Comparison of ENCODE assay signal across 8 mouse cellular contexts in genomic region chr10:60350077-60350804, GRCm38 (mm10). TPM values are rescaled to one million over a fixed set of nuclear protein-coding genes. Genes with fewer than 3 reads are reported as not detected.
DNase-seq lines count a peak whose midpoint lies in the region; ATAC-seq and TF ChIP-seq lines count a peak whose summit lies in the region.
"Had no signal": no experiment of that assay in that cellular context is flagged by ENCODE, and none has a peak within 500 bp of the region (broad histone marks: within the 10 kb centered on the region; RNA-seq: fewer than 3 reads in every experiment).

No protein-coding gene starts in this region.

- no peak for DNase-seq in left cerebral cortex, adult 2 months (ENCODE audit: extremely low spot score in 1 of 2, low spot score in 2 of 2)
- DNase-seq in left cerebral cortex, adult 18-20 months (ENCODE audit: low spot score in 2 of 2): no peak
- DNase-seq in Muller cell, postnatal 12 days (ENCODE audit: inconsistent ontology term): peak; percentile 35
- no peak for DNase-seq in embryonic facial prominence, embryonic 14.5 days (ENCODE audit: low spot score)
- DNase-seq in urinary bladder, adult 2 months (ENCODE audit: low spot score): no peak
- no peak for DNase-seq in layer of hippocampus, postnatal 14 days (ENCODE audit: low spot score in 2 of 2)

- no peak for ATAC-seq in embryonic facial prominence, embryonic 14.5 days (ENCODE audit: low read depth)

- H3K4me2 ChIP-seq in embryonic facial prominence, embryonic 14.5 days (ENCODE audit: low read depth, low read length): peak overlapping the region; percentile 35; the same call in 1 of the 2 replicates

- intact Hi-C loops in left cerebral cortex, adult 2 months (cut with DNase I): no loop called here

- H3K9ac ChIP-seq in embryonic facial prominence, embryonic 14.5 days (ENCODE audit: low read depth, low read length): no peak overlapping the region

- TF ChIP-seq CTCF in left cerebral cortex, adult 2 months (IDR thresholded peaks at IDR 0.05): no peak

- no peaks in the 10 kb centered on the region for H3K36me3 ChIP-seq in embryonic facial prominence, embryonic 14.5 days (ENCODE audit: control insufficient read depth, insufficient read depth, low read length)
- peaks cover 36% of the 10 kb centered on the region; the same call in 1 of the 2 replicates for H3K36me3 ChIP-seq in macrophage (ENCODE audit: inconsistent target)

- H3K27me3 ChIP-seq in embryonic facial prominence, embryonic 14.5 days (replicated peaks; ENCODE audit: control insufficient read depth, insufficient read depth, low read length): no peaks in the 10 kb centered on the region

- H3K4me1 ChIP-seq in embryonic facial prominence, embryonic 14.5 days (ENCODE audit: control insufficient read depth, insufficient read depth, low read length): peaks cover 37% of the 10 kb centered on the region

- peaks cover 84% of the 10 kb centered on the region for H3K79me2 ChIP-seq in macrophage (ENCODE audit: inconsistent target)

- WGBS in embryonic facial prominence, embryonic 14.5 days: 43% methylated on average over 4 of the region's 5 CpGs
- WGBS in macrophage (ENCODE audit: missing documents): 45% methylated on average over 5 of the region's 5 CpGs

- peak overlapping the region; percentile 34 for H3K4me3 ChIP-seq in left cerebral cortex, adult 2 months
- H3K4me3 ChIP-seq in embryonic facial prominence, embryonic 14.5 days (ENCODE audit: low read depth, low read length): peak overlapping the region; percentile 5; the same call in 1 of the 2 replicates
- peak overlapping the region; percentile 90 for H3K4me3 ChIP-seq in macrophage (ENCODE audit: inconsistent target)

- no peak overlapping the region for H3K27ac ChIP-seq in left cerebral cortex, adult 2 months
- peak overlapping the region; percentile 28; the same call in 1 of the 2 replicates for H3K27ac ChIP-seq in embryonic facial prominence, embryonic 14.5 days (replicated peaks; ENCODE audit: low read depth, low read length)
- H3K27ac ChIP-seq in macrophage: peak overlapping the region; percentile 88

- no peaks in the 10 kb centered on the region for H3K9me3 ChIP-seq in embryonic facial prominence, embryonic 14.5 days (ENCODE audit: control insufficient read depth, low read length)

RNA-seq across cellular contexts. Expression of gene Vsir, which starts 3.6 kb away (rescaled TPM):
- 10 to 100 TPM; 19.7 to 26.7 TPM for total RNA-seq in left cerebral cortex, adult 2 months (2021)
- 10 to 100 TPM; 19.7 to 20.8 TPM for total RNA-seq in left cerebral cortex, adult 18-20 months (2021)
- 5.5 and 6.6 TPM in 2 replicates for polyA plus RNA-seq in embryonic facial prominence, embryonic 14.5 days (2014; fragmentation: Nextera tagmentation; extraction: Ambion mirVana)
- 100 to 1,000 TPM in 6 of 26 experiments, 10 to 100 TPM in 20; 10.8 to 164 (median 60.8) TPM for total RNA-seq in macrophage (2018; cell fraction: chromatin; rRNA removed)
- total RNA-seq in macrophage (2018; cell fraction: cytosol; rRNA removed): 100 to 1,000 TPM in 24 of 26 experiments, 10 to 100 TPM in 2; 90.4 to 273 (median 157) TPM
- 100 to 1,000 TPM in 24 of 26 experiments, 10 to 100 TPM in 2; 88.2 to 317 (median 168) TPM for total RNA-seq in macrophage (2018; cell fraction: nucleus; rRNA removed)
- polyA plus RNA-seq in macrophage (2018): 165 to 459 TPM (median 279 TPM) in 3 replicates
- polyA plus RNA-seq in urinary bladder, adult 2 months (2012; rRNA removed): 32.9 and 42.9 TPM in 2 replicates
- 10 to 100 TPM; 23.8 to 24.6 TPM for total RNA-seq in layer of hippocampus, postnatal 14 days (2021)

RNA-seq across cellular contexts. Expression of gene Gm17455, which starts 49.3 kb away (rescaled TPM):
- total RNA-seq in left cerebral cortex, adult 2 months (2021): not detected
- not detected for total RNA-seq in left cerebral cortex, adult 18-20 months (2021)
- polyA plus RNA-seq in embryonic facial prominence, embryonic 14.5 days (2014; fragmentation: Nextera tagmentation; extraction: Ambion mirVana): 1.4 and 1.7 TPM in 2 replicates
- total RNA-seq in macrophage (2018; cell fraction: chromatin; rRNA removed): 1 to 10 TPM in 6 of 26 experiments, under 1 TPM in 2, not detected in 18; 0.81 to 7.0 (median 1.4) TPM
- under 1 TPM in 7 of 26 experiments, not detected in 19; 0.14 to 0.59 (median 0.29) TPM for total RNA-seq in macrophage (2018; cell fraction: cytosol; rRNA removed)
- 10 to 100 TPM in 1 of 26 experiments, 1 to 10 TPM in 9, under 1 TPM in 1, not detected in 15; 0.88 to 10.1 (median 1.5) TPM for total RNA-seq in macrophage (2018; cell fraction: nucleus; rRNA removed)
- not detected in 3 replicates for polyA plus RNA-seq in macrophage (2018)
- polyA plus RNA-seq in urinary bladder, adult 2 months (2012; rRNA removed): 0.47 and 0.66 TPM in 2 replicates
- total RNA-seq in layer of hippocampus, postnatal 14 days (2021): 1 to 10 TPM; 2.2 to 3.1 TPM
- total RNA-seq: adrenal gland, adult 8-10 months had no signal

Comparison
In these comparisons a context has a peak if more than half of its experiments do, and no peak if none do; other contexts are left out.
1. H3K4me3 ChIP-seq: peak in every context shown above with its lines; median percentile 90 in macrophage; 34 in left cerebral cortex, adult 2 months; 5 in embryonic facial prominence, embryonic 14.5 days.